Comparison of ENCODE assay signal across 8 mouse cellular contexts in the genomic region with DNA sequence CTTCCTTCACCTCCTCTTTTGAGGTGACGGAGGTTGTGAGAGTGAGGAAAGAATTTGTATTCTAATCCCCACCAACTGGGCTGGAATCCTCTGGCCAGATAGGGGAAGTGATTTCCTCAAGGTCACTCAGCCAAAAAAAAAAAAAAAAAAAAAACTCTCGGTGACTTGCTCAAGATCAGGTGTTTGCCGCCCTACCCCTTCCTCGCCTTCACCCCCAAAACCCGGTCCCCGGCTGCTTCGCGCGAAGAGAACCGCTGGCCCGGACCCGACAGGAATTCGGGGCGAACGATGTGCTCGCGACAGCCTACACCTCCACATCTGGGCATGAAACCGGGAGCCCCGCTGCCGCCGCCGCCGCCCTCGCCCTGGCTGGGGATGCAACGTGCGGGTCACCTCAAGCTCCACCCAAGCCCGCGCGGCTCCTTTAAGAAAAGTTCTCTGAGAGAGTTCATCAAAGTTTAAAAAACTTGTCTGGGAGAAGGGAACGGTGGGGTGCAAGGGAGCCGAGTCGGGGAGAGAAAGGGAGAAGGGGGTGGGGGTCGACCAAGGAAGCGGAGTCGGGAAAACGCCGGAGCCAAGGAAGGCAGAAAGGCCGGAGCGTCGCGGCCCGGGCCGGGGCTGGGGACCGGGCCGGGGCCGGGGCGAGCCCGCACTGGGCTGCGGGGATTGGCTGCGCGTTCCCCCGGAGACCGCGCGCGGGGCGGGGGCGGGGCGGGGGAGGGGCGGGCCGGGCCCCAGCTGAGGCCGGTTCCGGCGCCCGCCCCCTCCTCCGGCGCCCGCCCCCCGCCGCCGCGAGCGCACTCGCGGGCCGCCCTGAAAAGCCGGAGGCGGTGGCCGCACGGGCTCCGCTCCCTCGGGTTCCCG. TPM values are rescaled to one million over a fixed set of nuclear protein-coding genes. Genes with fewer than 3 reads are reported as not detected.
DNase-seq lines count a peak whose midpoint lies in the region; ATAC-seq and TF ChIP-seq lines count a peak whose summit lies in the region.

No protein-coding gene starts in this region.

- peak overlapping the region; percentile 54; the same call in 1 of the 2 replicates for H3K27ac ChIP-seq in layer of hippocampus, adult 2 months
- H3K27ac ChIP-seq in embryonic facial prominence, embryonic 10.5 days (replicated peaks) = peak overlapping the region; percentile 85
- peak overlapping the region; percentile 94 for H3K27ac ChIP-seq in heart, embryonic 12.5 days (ENCODE audit: poor library complexity, severe bottlenecking)
- H3K27ac ChIP-seq in kidney, embryonic 15.5 days = peak overlapping the region; percentile 83
- peak overlapping the region; percentile 21; the same call in 1 of the 2 replicates for H3K27ac ChIP-seq in small intestine, adult 2 months (ENCODE audit: insufficient read depth, low read depth, low read length)

- H3K4me3 ChIP-seq in layer of hippocampus, adult 2 months = peak overlapping the region; percentile 60
- peak overlapping the region; percentile 74 for H3K4me3 ChIP-seq in embryonic facial prominence, embryonic 10.5 days
- peak overlapping the region; percentile 86 for H3K4me3 ChIP-seq in heart, embryonic 12.5 days
- H3K4me3 ChIP-seq in kidney, embryonic 15.5 days (replicated peaks) = peak overlapping the region; percentile 77
- peak overlapping the region; percentile 82 for H3K4me3 ChIP-seq in small intestine, adult 2 months (ENCODE audit: low read depth, low read length)

- H3K9ac ChIP-seq in heart, embryonic 12.5 days = peak overlapping the region; percentile 98
- peak overlapping the region; percentile 77 for H3K9ac ChIP-seq in kidney, embryonic 15.5 days

- H3K4me1 ChIP-seq in embryonic facial prominence, embryonic 10.5 days = peaks cover 33% of the 10 kb centered on the region
- peaks cover 32% of the 10 kb centered on the region for H3K4me1 ChIP-seq in heart, embryonic 12.5 days (replicated peaks)
- H3K4me1 ChIP-seq in kidney, embryonic 15.5 days = peaks cover 29% of the 10 kb centered on the region
- peaks cover 2% of the 10 kb centered on the region; the same call in 1 of the 2 replicates for H3K4me1 ChIP-seq in small intestine, adult 2 months (ENCODE audit: control insufficient read depth, insufficient read depth, insufficient read length, low read length)

- under 1% methylated on average over 81 of the region's 83 CpGs for WGBS in embryonic facial prominence, embryonic 10.5 days
- under 1% methylated on average over 44 of the region's 83 CpGs for WGBS in heart, embryonic 12.5 days
- under 1% methylated on average over 46 of the region's 83 CpGs for WGBS in kidney, embryonic 15.5 days
- WGBS in small intestine, adult 2 months = under 1% methylated on average over 76 of the region's 83 CpGs

- H3K9me3 ChIP-seq in embryonic facial prominence, embryonic 10.5 days = no peaks in the 10 kb centered on the region
- no peaks in the 10 kb centered on the region for H3K9me3 ChIP-seq in heart, embryonic 12.5 days (replicated peaks)
- no peaks in the 10 kb centered on the region for H3K9me3 ChIP-seq in kidney, embryonic 15.5 days (replicated peaks)

- no peaks in the 10 kb centered on the region for H3K36me3 ChIP-seq in embryonic facial prominence, embryonic 10.5 days (replicated peaks)
- no peaks in the 10 kb centered on the region for H3K36me3 ChIP-seq in heart, embryonic 12.5 days
- H3K36me3 ChIP-seq in kidney, embryonic 15.5 days = no peaks in the 10 kb centered on the region
- H3K36me3 ChIP-seq in small intestine, adult 2 months (ENCODE audit: control insufficient read depth, insufficient read depth, low read length) = no peaks in the 10 kb centered on the region

- TF ChIP-seq CTCF in layer of hippocampus, adult 2 months (conservative IDR thresholded peaks at IDR 0.05) = no peak
- TF ChIP-seq CTCF in small intestine, adult 2 months (IDR thresholded peaks at IDR 0.05; ENCODE audit: extremely low read depth, insufficient read length, insufficient replicate concordance, low read depth, low read length) = no peak

- DNase-seq in layer of hippocampus, adult 2 months (ENCODE audit: low spot score in 2 of 2) = no peak
- DNase-seq in layer of hippocampus, adult 11-12 months (ENCODE audit: low spot score) = no peak
- peak; percentile 81 for DNase-seq in embryonic facial prominence, embryonic 10.5 days (ENCODE audit: low spot score)
- peak; percentile 11 for DNase-seq in lung, postnatal 25 days (ENCODE audit: low spot score)
- DNase-seq in layer of hippocampus, adult 8-10 months (ENCODE audit: low spot score in 2 of 2) = no peak

- H3K27me3 ChIP-seq in embryonic facial prominence, embryonic 10.5 days (replicated peaks; ENCODE audit: low read depth, poor library complexity, severe bottlenecking) = peaks cover 79% of the 10 kb centered on the region
- H3K27me3 ChIP-seq in heart, embryonic 12.5 days (replicated peaks) = 0 out of 2 replicates have a peak, but pooled peaks cover 3% of the 10 kb centered on the region
- peaks cover 38% of the 10 kb centered on the region for H3K27me3 ChIP-seq in kidney, embryonic 15.5 days
- peaks cover 39% of the 10 kb centered on the region for H3K27me3 ChIP-seq in small intestine, adult 2 months (ENCODE audit: control insufficient read depth, insufficient read depth, low read length)

- ATAC-seq in heart, embryonic 12.5 days (ENCODE audit: insufficient number of reproducible peaks, low FRiP score) = peak; percentile 92
- ATAC-seq in kidney, embryonic 15.5 days (replicated peaks; ENCODE audit: low FRiP score) = peak; percentile 94

- TF ChIP-seq POLR2A in small intestine, adult 2 months (IDR thresholded peaks at IDR 0.05; ENCODE audit: low read depth, low read length) = no peak; the same call in 1 of the 2 replicates

- peak overlapping the region; percentile 89 for H3K4me2 ChIP-seq in heart, embryonic 12.5 days
- H3K4me2 ChIP-seq in kidney, embryonic 15.5 days = peak overlapping the region; percentile 98

RNA-seq across cellular contexts. Expression of gene Rbpms2, which starts 0.6 kb away (rescaled TPM):
- total RNA-seq in layer of hippocampus, adult 2 months (2021) = 1 to 10 TPM; 2.1 to 2.8 TPM
- polyA plus RNA-seq in embryonic facial prominence, embryonic 10.5 days (2016; fragmentation: Nextera tagmentation; extraction: Ambion mirVana) = 26.2 and 26.4 TPM in 2 replicates
- 132 and 135 TPM in 2 replicates for polyA plus RNA-seq in heart, embryonic 12.5 days (2016; fragmentation: Nextera tagmentation; extraction: Ambion mirVana)
- polyA plus RNA-seq in kidney, embryonic 15.5 days (2015; fragmentation: Nextera tagmentation; extraction: Ambion mirVana) = 29.8 and 30.3 TPM in 2 replicates
- 18.4 and 22.5 TPM in 2 replicates for polyA plus RNA-seq in small intestine, adult 2 months (2012; rRNA removed)
- total RNA-seq in layer of hippocampus, adult 8-10 months (2022) = 1 to 10 TPM; 3.7 to 5.4 (median 4.6) TPM

RNA-seq across cellular contexts. Expression of gene Oaz2, which starts 37.8 kb away (rescaled TPM):
- 100 to 1,000 TPM; 199 to 204 TPM for total RNA-seq in layer of hippocampus, adult 2 months (2021)
- 251 and 270 TPM in 2 replicates for polyA plus RNA-seq in embryonic facial prominence, embryonic 10.5 days (2016; fragmentation: Nextera tagmentation; extraction: Ambion mirVana)
- 239 and 245 TPM in 2 replicates for polyA plus RNA-seq in heart, embryonic 12.5 days (2016; fragmentation: Nextera tagmentation; extraction: Ambion mirVana)
- 299 and 308 TPM in 2 replicates for polyA plus RNA-seq in kidney, embryonic 15.5 days (2015; fragmentation: Nextera tagmentation; extraction: Ambion mirVana)
- polyA plus RNA-seq in small intestine, adult 2 months (2012; rRNA removed) = 36.0 and 39.7 TPM in 2 replicates
- 100 to 1,000 TPM; 188 to 226 (median 208) TPM for total RNA-seq in layer of hippocampus, adult 8-10 months (2022)

RNA-seq across cellular contexts. Expression of gene Pif1, which starts 43.0 kb away (rescaled TPM):
- under 1 TPM; 0.17 to 0.38 TPM for total RNA-seq in layer of hippocampus, adult 2 months (2021)
- 27.7 and 28.0 TPM in 2 replicates for polyA plus RNA-seq in embryonic facial prominence, embryonic 10.5 days (2016; fragmentation: Nextera tagmentation; extraction: Ambion mirVana)
- polyA plus RNA-seq in heart, embryonic 12.5 days (2016; fragmentation: Nextera tagmentation; extraction: Ambion mirVana) = 12.4 and 14.4 TPM in 2 replicates
- 12.7 and 17.5 TPM in 2 replicates for polyA plus RNA-seq in kidney, embryonic 15.5 days (2015; fragmentation: Nextera tagmentation; extraction: Ambion mirVana)
- 3.8 and 5.0 TPM in 2 replicates for polyA plus RNA-seq in small intestine, adult 2 months (2012; rRNA removed)
- under 1 TPM; 0.09 to 0.24 (median 0.16) TPM for total RNA-seq in layer of hippocampus, adult 8-10 months (2022)

RNA-seq across cellular contexts. Expression of gene Plekho2, which starts 50.2 kb away (rescaled TPM):
- total RNA-seq in layer of hippocampus, adult 2 months (2021) = 10 to 100 TPM; 12.0 to 14.5 TPM
- polyA plus RNA-seq in embryonic facial prominence, embryonic 10.5 days (2016; fragmentation: Nextera tagmentation; extraction: Ambion mirVana) = 14.3 and 15.2 TPM in 2 replicates
- 14.0 and 14.9 TPM in 2 replicates for polyA plus RNA-seq in heart, embryonic 12.5 days (2016; fragmentation: Nextera tagmentation; extraction: Ambion mirVana)
- polyA plus RNA-seq in kidney, embryonic 15.5 days (2015; fragmentation: Nextera tagmentation; extraction: Ambion mirVana) = 14.9 and 20.0 TPM in 2 replicates
- polyA plus RNA-seq in small intestine, adult 2 months (2012; rRNA removed) = 6.3 and 9.7 TPM in 2 replicates
- 10 to 100 TPM; 13.4 to 21.0 (median 14.2) TPM for total RNA-seq in layer of hippocampus, adult 8-10 months (2022)

Comparison
In these comparisons a context has a peak if more than half of its experiments do, and no peak if none do; other contexts are left out.
1. DNase-seq: peak in embryonic facial prominence, embryonic 10.5 days (single experiment) and lung, postnatal 25 days (single experiment); none in layer of hippocampus, adult 2 months (0 of 2), layer of hippocampus, adult 11-12 months (single experiment) and layer of hippocampus, adult 8-10 months (0 of 2).
2. H3K27ac ChIP-seq: peak in every context shown above with its lines; median percentile 94 in heart, embryonic 12.5 days; 85 in embryonic facial prominence, embryonic 10.5 days; 83 in kidney, embryonic 15.5 days; 54 in layer of hippocampus, adult 2 months; 21 in small intestine, adult 2 months.
3. Peak in every context shown above with its lines, with median percentiles within 50 percentile points of each other: H3K4me3 ChIP-seq.